Mouse (Mus musculus): ENCODE measurements around the gene Gsg1. TPM values are rescaled to one million over a fixed set of nuclear protein-coding genes. Genes with fewer than 3 reads are reported as not detected.

The Gsg1 gene
- polyA plus RNA-seq, 1 experiment from 2014 or later = 0.80 TPM

- Histone ChIP-seq H3K27me3 (ENCODE audit: low read depth, poor library complexity, severe bottlenecking) (peaks cover 18% of the 10 kb centered on the region; the same call in 1 of the 2 replicates), H3K4me3 (peak overlapping the region; percentile 36), H3K9me3 (replicated peaks) (no peaks in the 10 kb centered on the region), H3K36me3 (no peaks in the 10 kb centered on the region), H3K4me1 (peaks cover 31% of the 10 kb centered on the region), H3K27ac (peak overlapping the region; percentile 79)
- DNase-seq (ENCODE audit: low spot score) = no peak
- 55% methylated on average over 24 of the region's 24 CpGs for WGBS
These were observed 2.1 kb downstream of the Gsg1 start for GRCm38 (mm10) chr6:135251849-135252727.

- peak overlapping the region; percentile 51; the same call in 1 of the 2 replicates for H3K27ac ChIP-seq
- 58% methylated on average over 19 of the region's 19 CpGs for WGBS
These were observed 3.0 kb downstream of the Gsg1 start for GRCm38 (mm10) chr6:135250926-135251699.

GRCm38 (mm10) chr6:135249846-135250531, 4.2 kb downstream of the Gsg1 start:
- WGBS = 30% methylated on average over 19 of the region's 19 CpGs
- Histone ChIP-seq H3K27me3 (ENCODE audit: low read depth, poor library complexity, severe bottlenecking) (peaks cover 18% of the 10 kb centered on the region), H3K4me1 (peaks cover 31% of the 10 kb centered on the region), H3K4me3 (no peak overlapping the region), H3K9me3 (replicated peaks) (no peaks in the 10 kb centered on the region), H3K36me3 (no peaks in the 10 kb centered on the region), H3K27ac (no peak overlapping the region)
- DNase-seq (ENCODE audit: low spot score) = peak; percentile 84

More at GRCm38 (mm10) chr6:135250926-135251699, 3.0 kb downstream of the Gsg1 start:
- Histone ChIP-seq H3K36me3 (no peaks in the 10 kb centered on the region), H3K4me3 (no peak overlapping the region), H3K27me3 (ENCODE audit: low read depth, poor library complexity, severe bottlenecking) (peaks cover 18% of the 10 kb centered on the region; the same call in 1 of the 2 replicates), H3K9me3 (replicated peaks) (no peaks in the 10 kb centered on the region), H3K4me1 (peaks cover 31% of the 10 kb centered on the region)
- no peak for DNase-seq (ENCODE audit: low spot score)

GRCm38 (mm10) chr6:135247861-135248260, 6.3 kb downstream of the Gsg1 start:
- no peak for DNase-seq (ENCODE audit: low spot score)

GRCm38 (mm10) chr6:135245586-135245985, 8.6 kb downstream of the Gsg1 start:
- Histone ChIP-seq H3K27me3 (ENCODE audit: low read depth, poor library complexity, severe bottlenecking) (no peaks in the 10 kb centered on the region; the same call in 1 of the 2 replicates), H3K9me3 (replicated peaks) (no peaks in the 10 kb centered on the region), H3K27ac (no peak overlapping the region), H3K36me3 (no peaks in the 10 kb centered on the region), H3K4me3 (no peak overlapping the region), H3K4me1 (peaks cover 26% of the 10 kb centered on the region)
- WGBS = 87% methylated on average over 8 of the region's 8 CpGs
- DNase-seq (ENCODE audit: low spot score) = no peak

More at GRCm38 (mm10) chr6:135247861-135248260, 6.3 kb downstream of the Gsg1 start:
- peaks cover 13% of the 10 kb centered on the region for H3K27me3 ChIP-seq (ENCODE audit: low read depth, poor library complexity, severe bottlenecking)
- peaks cover 27% of the 10 kb centered on the region for H3K4me1 ChIP-seq
- H3K4me3 ChIP-seq = no peak overlapping the region
- no peak overlapping the region for H3K27ac ChIP-seq
- no peaks in the 10 kb centered on the region for H3K9me3 ChIP-seq (replicated peaks)
- 59% methylated on average over 6 of the region's 6 CpGs for WGBS
- H3K36me3 ChIP-seq = no peaks in the 10 kb centered on the region

GRCm38 (mm10) chr6:135240361-135240760, 13.8 kb downstream of the Gsg1 start:
- Histone ChIP-seq H3K36me3 (no peaks in the 10 kb centered on the region), H3K27ac (no peak overlapping the region), H3K4me3 (no peak overlapping the region), H3K4me1 (peaks cover 22% of the 10 kb centered on the region), H3K27me3 (ENCODE audit: low read depth, poor library complexity, severe bottlenecking) (no peaks in the 10 kb centered on the region), H3K9me3 (replicated peaks) (no peaks in the 10 kb centered on the region)
- WGBS = 92% methylated on average over 8 of the region's 8 CpGs
- no peak for DNase-seq (ENCODE audit: low spot score)

GRCm38 (mm10) chr6:135238211-135238610, 15.9 kb downstream of the Gsg1 start:
- no peak overlapping the region for H3K4me3 ChIP-seq
- DNase-seq (ENCODE audit: low spot score) = no peak
- peaks cover 22% of the 10 kb centered on the region for H3K4me1 ChIP-seq
- WGBS = 48% methylated on average over 4 of the region's 4 CpGs
- peaks cover 6% of the 10 kb centered on the region; the same call in 1 of the 2 replicates for H3K36me3 ChIP-seq
- H3K9me3 ChIP-seq (replicated peaks) = no peaks in the 10 kb centered on the region
- H3K27ac ChIP-seq = no peak overlapping the region
- no peaks in the 10 kb centered on the region for H3K27me3 ChIP-seq (ENCODE audit: low read depth, poor library complexity, severe bottlenecking)

- H3K36me3 ChIP-seq = peaks cover 11% of the 10 kb centered on the region; the same call in 1 of the 2 replicates
- no peaks in the 10 kb centered on the region for H3K9me3 ChIP-seq (replicated peaks)
- no peak overlapping the region for H3K4me3 ChIP-seq
- no peak overlapping the region for H3K27ac ChIP-seq
- 81% methylated on average over 14 of the region's 14 CpGs for WGBS
- no peak for DNase-seq (ENCODE audit: low spot score)
- peaks cover 20% of the 10 kb centered on the region for H3K4me1 ChIP-seq
- no peaks in the 10 kb centered on the region for H3K27me3 ChIP-seq (ENCODE audit: low read depth, poor library complexity, severe bottlenecking)
These were observed 16.8 kb downstream of the Gsg1 start for GRCm38 (mm10) chr6:135237326-135237725.

- H3K9me3 ChIP-seq (replicated peaks) = no peaks in the 10 kb centered on the region
- H3K27me3 ChIP-seq (ENCODE audit: low read depth, poor library complexity, severe bottlenecking) = no peaks in the 10 kb centered on the region
- no peak overlapping the region for H3K27ac ChIP-seq
- H3K4me1 ChIP-seq = peaks cover 13% of the 10 kb centered on the region
- DNase-seq (ENCODE audit: low spot score) = no peak
- H3K36me3 ChIP-seq = peaks cover 11% of the 10 kb centered on the region; the same call in 1 of the 2 replicates
- H3K4me3 ChIP-seq = no peak overlapping the region
- 80% methylated on average over 3 of the region's 3 CpGs for WGBS
These were observed 17.6 kb downstream of the Gsg1 start for GRCm38 (mm10) chr6:135236576-135236975.

- H3K4me3 ChIP-seq = no peak overlapping the region
- no peak overlapping the region for H3K27ac ChIP-seq
- peaks cover 6% of the 10 kb centered on the region; the same call in 1 of the 2 replicates for H3K4me1 ChIP-seq
- H3K27me3 ChIP-seq (ENCODE audit: low read depth, poor library complexity, severe bottlenecking) = no peaks in the 10 kb centered on the region
- DNase-seq (ENCODE audit: low spot score) = no peak
- 90% methylated on average over 3 of the region's 3 CpGs for WGBS
- H3K36me3 ChIP-seq = peaks cover 11% of the 10 kb centered on the region; the same call in 1 of the 2 replicates
- no peaks in the 10 kb centered on the region for H3K9me3 ChIP-seq (replicated peaks)
These were observed 18.4 kb downstream of the Gsg1 start for GRCm38 (mm10) chr6:135235742-135236141.

GRCm38 (mm10) chr6:135232443-135233182, 21.5 kb downstream of the Gsg1 start:
- no peak for DNase-seq (ENCODE audit: low spot score)
- Histone ChIP-seq H3K27me3 (ENCODE audit: low read depth, poor library complexity, severe bottlenecking) (no peaks in the 10 kb centered on the region), H3K36me3 (peaks cover 11% of the 10 kb centered on the region; the same call in 1 of the 2 replicates), H3K4me3 (no peak overlapping the region), H3K4me1 (0 out of 2 replicates have a peak, but pooled peaks cover 3% of the 10 kb centered on the region), H3K9me3 (replicated peaks) (no peaks in the 10 kb centered on the region), H3K27ac (no peak overlapping the region)
- 81% methylated on average over 12 of the region's 12 CpGs for WGBS

GRCm38 (mm10) chr6:135230586-135230985, 23.6 kb downstream of the Gsg1 start:
- 91% methylated on average over 6 of the region's 6 CpGs for WGBS
- Histone ChIP-seq H3K36me3 (peaks cover 15% of the 10 kb centered on the region; the same call in 1 of the 2 replicates), H3K4me3 (no peak overlapping the region)

More at GRCm38 (mm10) chr6:135230586-135230985, 23.6 kb downstream of the Gsg1 start:
- Histone ChIP-seq H3K4me1 (peaks cover 3% of the 10 kb centered on the region; the same call in 1 of the 2 replicates), H3K9me3 (replicated peaks) (no peaks in the 10 kb centered on the region), H3K27me3 (ENCODE audit: low read depth, poor library complexity, severe bottlenecking) (no peaks in the 10 kb centered on the region), H3K27ac (no peak overlapping the region)
- DNase-seq (ENCODE audit: low spot score) = no peak
